Mouse (Mus musculus) megakaryocyte, embryonic 14.5 days (primary cell): ENCODE results near the gene Syngr3.

Experiments used
- FLI1 ChIP-seq: IDR thresholded peaks from 2 replicates; pipeline ENCODE4 v1.6.1; 2012; ENCODE audit warnings: low read length, inconsistent platforms, mixed read lengths
- GATA1 ChIP-seq: IDR thresholded peaks from 3 replicates; pipeline ENCODE4 v1.6.1; 2012; ENCODE audit warnings: mixed read lengths, low read length, inconsistent platforms, borderline replicate concordance

- TF ChIP-seq GATA1 = no peak
- no peak for TF ChIP-seq FLI1
Observed at GRCm38 (mm10) chr17:24636781-24637481, 52.8 kb downstream of the Syngr3 start.
